Mouse (Mus musculus): ENCODE data around the gene Gpr39.

Gene Gpr39

GRCm38 (mm10) chr1:125808426-125808825 is 131.6 kb downstream of the Gpr39 start:
- DNase-seq (ENCODE audit: low spot score in 2 of 2): peak; percentile 67 to 77

DNA sequence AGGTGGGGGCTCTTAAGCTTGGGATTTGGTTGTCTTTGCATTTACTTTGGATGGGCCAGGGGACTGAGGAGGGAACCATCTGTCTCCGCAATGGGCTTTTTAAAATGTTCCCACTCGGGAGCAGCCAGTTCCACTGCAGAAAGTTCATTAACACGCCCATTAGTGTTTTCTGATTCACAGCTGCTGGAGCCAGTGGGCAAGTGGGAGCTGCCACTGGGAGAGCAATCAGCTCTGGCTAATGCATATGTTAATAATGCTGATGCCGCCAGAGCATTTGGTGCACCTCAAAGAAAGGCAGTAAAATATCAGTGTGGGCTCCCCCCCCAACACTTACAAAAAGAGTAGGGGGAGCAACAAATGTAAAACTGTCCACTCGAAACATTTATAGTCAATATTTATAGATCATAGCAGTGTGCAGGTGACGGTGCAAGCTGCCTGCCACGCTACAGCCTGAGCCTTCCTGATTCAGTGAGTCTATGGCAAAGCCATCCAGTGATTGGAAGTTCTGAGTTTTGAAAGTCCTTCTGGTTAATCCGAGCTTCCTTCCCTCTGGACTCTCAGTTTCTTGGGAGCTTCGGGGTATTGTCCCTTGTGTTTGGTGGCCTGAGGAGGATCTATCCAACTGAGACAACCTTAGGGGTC is 136.5 kb downstream of the Gpr39 start:
- no peak for DNase-seq (ENCODE audit: low spot score in 2 of 2)

- no peak for DNase-seq (ENCODE audit: low spot score in 2 of 2)
Measured at GRCm38 (mm10) chr1:125821101-125821500, 144.3 kb downstream of the Gpr39 start.

- peak; percentile 36 to 44 for DNase-seq (ENCODE audit: low spot score in 2 of 2)
Measured at GRCm38 (mm10) chr1:125823611-125824010, 146.8 kb downstream of the Gpr39 start.

GRCm38 (mm10) chr1:125837507-125837906 is 160.7 kb downstream of the Gpr39 start:
- no peak for DNase-seq (ENCODE audit: low spot score in 2 of 2)

- no peak for DNase-seq (ENCODE audit: low spot score in 2 of 2)
Measured at GRCm38 (mm10) chr1:125839746-125840392, 163.1 kb downstream of the Gpr39 start.

DNA sequence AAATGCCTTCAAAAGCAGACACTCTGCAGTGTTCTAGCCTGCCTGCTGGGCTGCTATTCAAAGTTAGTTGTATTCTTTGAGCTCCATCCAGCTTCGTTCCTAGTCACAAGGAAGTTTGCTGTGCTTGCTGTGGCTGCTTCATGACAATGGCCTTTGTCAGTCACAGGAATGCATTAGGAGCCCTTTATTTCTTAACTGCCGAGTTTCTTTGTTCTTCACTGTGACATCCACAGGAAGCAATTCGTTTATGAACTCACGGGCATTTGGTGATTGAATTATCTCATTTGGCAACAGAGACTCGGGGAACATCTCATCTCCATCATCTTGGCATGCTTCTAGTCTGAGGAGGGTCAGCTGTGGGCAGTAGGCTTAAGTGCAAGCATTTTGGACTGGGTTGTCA is 177.9 kb downstream of the Gpr39 start:
- DNase-seq (ENCODE audit: low spot score in 2 of 2): no peak

DNA sequence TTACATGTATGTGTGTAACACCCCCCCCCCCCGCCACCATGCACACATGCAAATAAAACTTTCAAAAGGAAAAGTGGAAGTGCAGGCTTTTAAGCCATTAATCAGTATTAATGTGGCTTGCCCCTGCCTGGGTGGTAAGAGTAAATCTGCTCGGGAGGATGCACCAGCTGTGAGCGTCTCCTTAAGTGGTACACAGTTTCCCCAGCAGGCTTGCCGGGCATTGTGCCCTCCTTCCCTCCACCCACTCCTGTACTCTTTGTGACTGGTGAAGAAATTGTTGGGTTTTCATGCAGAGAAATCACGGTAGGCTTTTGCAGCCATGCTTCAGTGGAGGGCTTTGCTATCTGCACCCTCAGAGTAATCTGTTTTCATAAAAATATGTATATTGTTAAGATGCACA is 181.8 kb downstream of the Gpr39 start:
- DNase-seq (ENCODE audit: low spot score in 2 of 2): peak; percentile 46 to 48

- DNase-seq (ENCODE audit: low spot score in 2 of 2): no peak
Measured at GRCm38 (mm10) chr1:125870056-125870455, 193.3 kb downstream of the Gpr39 start.

GRCm38 (mm10) chr1:125893158-125893557 is 216.4 kb downstream of the Gpr39 start:
- DNase-seq (ENCODE audit: low spot score in 2 of 2): no peak

DNA sequence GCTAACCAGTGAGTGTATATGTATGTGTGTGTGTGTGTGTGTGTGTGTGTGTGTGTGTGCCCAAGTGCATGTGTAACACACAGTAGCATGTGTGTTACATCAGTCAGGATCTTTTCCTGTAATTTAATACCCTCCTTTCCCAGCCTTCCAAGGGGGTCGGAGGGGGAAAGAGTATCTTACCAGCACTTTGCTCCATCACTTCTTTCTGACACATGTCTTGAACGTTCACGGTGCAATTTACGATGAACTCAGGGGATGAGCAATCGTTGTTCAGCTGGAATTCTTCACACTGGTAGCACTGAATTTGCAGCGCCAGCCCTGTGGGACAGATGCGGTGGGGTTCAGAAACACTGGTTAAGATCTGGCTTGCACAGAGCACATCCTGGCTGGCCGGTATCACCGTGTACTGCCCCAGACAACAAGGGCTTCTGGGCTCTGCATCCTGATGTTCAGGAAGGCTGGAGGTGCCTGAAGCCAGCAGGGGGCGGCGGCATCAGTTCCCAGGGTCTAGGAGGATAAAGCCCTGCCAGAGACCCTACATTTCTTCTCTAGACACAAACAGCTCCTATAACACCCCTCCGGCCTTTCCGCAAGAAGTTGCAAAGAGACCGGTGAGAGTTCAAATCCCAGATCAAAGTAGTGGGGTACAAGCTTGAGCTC is 233.5 kb downstream of the Gpr39 start:
- DNase-seq (ENCODE audit: low spot score in 2 of 2): peak; percentile 48 to 60

DNA sequence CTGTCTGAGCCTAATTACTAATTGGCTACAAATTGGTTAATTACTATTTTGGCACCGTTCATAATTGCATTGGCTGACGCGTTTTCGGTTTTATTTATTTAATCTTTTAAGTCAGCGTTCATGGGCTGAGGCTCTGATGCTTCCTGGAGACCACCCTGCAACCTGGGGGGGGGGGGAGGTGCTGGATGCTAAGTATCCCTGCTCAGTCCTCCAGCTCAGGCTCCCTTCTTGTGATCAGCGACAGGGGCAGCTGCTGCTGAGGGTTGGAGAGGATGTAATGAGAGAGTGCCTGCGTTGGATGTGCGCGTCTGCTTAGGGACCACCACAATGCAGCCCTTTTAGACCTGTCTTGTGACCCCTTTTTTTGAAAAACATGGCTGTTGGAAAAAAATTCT is 234.1 kb downstream of the Gpr39 start:
- DNase-seq (ENCODE audit: low spot score in 2 of 2): no peak

- DNase-seq (ENCODE audit: low spot score in 2 of 2): peak; percentile 73 to 78
Measured at GRCm38 (mm10) chr1:125911337-125911900, 234.6 kb downstream of the Gpr39 start.

DNA sequence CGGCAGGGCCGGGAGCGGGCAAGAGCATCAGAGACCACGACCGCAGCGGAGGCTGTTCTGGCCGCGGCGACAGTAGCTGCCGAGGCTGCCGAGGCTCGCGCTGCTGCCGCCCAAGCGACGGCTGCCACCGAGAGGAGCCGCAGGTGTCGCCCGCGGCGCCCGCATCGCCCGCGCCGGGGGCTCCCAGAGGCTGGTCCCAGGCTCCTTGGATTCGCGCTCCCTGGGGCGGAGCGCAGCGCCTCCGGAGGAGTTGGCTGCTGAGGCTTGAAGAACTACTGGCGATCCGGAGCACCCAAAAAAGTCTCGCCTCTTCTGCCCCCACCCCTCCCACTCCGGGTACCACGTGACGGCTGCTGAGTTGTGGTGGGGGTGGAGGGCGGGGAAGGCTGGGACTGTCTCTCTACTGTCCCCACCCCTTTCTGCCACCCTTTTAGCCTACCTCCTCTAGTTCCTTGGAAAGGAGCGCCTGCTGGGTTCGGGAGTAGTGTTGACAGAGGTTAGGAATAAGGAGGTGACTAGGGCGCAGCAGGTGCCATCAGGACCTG is 235.2 kb downstream of the Gpr39 start:
- peak; percentile 71 to 78 for DNase-seq (ENCODE audit: low spot score in 2 of 2)

DNA sequence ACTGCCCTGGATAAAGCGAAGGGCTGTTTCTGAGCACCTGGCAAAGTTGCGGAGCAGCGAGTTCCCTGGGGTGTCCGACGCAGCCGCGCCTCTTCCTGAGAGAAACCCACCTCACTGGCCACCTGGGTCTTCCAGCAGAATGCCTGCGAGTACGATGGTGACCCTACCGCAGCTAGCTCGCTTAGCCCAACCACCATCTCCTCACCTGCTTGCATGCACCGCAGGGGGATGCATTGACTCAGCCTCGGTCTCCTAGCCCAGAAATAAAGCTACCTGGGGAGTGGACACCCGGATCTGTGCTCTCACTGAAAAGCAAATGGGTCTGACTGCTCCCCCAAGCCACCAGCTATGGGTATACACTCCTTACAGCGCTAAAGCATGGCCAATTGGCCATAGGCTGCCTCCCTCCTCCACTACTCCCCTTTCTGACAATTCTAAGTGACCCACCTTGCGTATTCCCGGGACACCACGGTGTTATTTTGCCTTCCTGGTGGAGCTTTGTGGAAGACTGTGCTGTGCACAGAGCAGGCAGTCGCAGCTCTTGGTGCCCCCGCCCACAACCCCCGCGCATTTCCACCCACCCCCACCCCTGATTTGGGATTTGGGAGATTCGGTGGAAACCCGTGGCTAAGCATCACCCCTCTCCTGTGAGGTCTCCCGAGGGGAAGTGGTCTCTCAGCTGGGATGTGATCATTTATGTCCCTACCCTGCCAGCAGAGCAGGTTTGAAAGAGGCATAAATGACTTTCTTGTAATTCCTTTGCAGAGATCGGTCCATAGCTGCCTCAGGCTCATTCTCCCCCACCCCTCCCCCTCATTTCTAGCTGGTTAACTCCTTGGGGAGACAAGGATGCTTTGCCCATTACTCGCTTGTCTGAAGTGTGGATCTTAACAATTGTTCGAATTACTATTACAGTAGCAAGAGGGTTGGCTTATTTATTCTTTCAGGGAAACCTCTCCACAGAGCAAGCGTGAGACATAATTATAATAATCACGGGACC is 236.1 kb downstream of the Gpr39 start, which contains the start of gene Lypd1:
Lypd1 (minus strand) TSS at position 501 of the 1,000 bp plus-strand sequence.
- DNase-seq (ENCODE audit: low spot score in 2 of 2): peak in 1 of 2 experiments; percentile 26

GRCm38 (mm10) chr1:125920696-125921095 is 243.9 kb downstream of the Gpr39 start:
- no peak for DNase-seq (ENCODE audit: low spot score in 2 of 2)

- no peak for DNase-seq (ENCODE audit: low spot score in 2 of 2)
Measured at GRCm38 (mm10) chr1:125923062-125923461, 246.3 kb downstream of the Gpr39 start.
